Mouse (Mus musculus) urinary bladder, postnatal 10 days (tissue): ENCODE results near the gene Gstm1.

ENCODE experiments used
- DNase-seq: peaks from one replicate; pipeline ENCODE4 v3.0.0; 2022; ENCODE audit warnings: low spot score

Gene Gstm1

GRCm38 (mm10) chr3:107964656-107965308 lies 53.0 kb downstream of the Gstm1 start:
- DNase-seq, result no peak

GRCm38 (mm10) chr3:107964026-107964425 lies 53.7 kb downstream of the Gstm1 start:
- DNase-seq, result no peak
